Mouse (Mus musculus) embryonic fibroblast, embryonic 13.5 days (primary cell): Measurements from ENCODE around the gene Pan3.

Experiments used
- CTCF ChIP-seq: IDR thresholded peaks from 2 replicates; pipeline ENCODE4 v1.5.1; 2011; ENCODE audit warnings: mild to moderate bottlenecking, control low read depth, low read length, moderate library complexity, borderline replicate concordance; ENCODE audit not compliant: insufficient read depth
- POLR2A ChIP-seq: IDR thresholded peaks from 2 replicates; pipeline ENCODE4 v1.6.1; 2011; ENCODE audit warnings: low read depth, mild to moderate bottlenecking, control low read depth, low read length, moderate library complexity

GRCm38 (mm10) chr5:147410585-147410984 lies 19.4 kb upstream of the Pan3 start:
- TF ChIP-seq CTCF (no peak), POLR2A (no peak)
